ENCODE assay signal across 8 mouse cellular contexts in the genomic region with DNA sequence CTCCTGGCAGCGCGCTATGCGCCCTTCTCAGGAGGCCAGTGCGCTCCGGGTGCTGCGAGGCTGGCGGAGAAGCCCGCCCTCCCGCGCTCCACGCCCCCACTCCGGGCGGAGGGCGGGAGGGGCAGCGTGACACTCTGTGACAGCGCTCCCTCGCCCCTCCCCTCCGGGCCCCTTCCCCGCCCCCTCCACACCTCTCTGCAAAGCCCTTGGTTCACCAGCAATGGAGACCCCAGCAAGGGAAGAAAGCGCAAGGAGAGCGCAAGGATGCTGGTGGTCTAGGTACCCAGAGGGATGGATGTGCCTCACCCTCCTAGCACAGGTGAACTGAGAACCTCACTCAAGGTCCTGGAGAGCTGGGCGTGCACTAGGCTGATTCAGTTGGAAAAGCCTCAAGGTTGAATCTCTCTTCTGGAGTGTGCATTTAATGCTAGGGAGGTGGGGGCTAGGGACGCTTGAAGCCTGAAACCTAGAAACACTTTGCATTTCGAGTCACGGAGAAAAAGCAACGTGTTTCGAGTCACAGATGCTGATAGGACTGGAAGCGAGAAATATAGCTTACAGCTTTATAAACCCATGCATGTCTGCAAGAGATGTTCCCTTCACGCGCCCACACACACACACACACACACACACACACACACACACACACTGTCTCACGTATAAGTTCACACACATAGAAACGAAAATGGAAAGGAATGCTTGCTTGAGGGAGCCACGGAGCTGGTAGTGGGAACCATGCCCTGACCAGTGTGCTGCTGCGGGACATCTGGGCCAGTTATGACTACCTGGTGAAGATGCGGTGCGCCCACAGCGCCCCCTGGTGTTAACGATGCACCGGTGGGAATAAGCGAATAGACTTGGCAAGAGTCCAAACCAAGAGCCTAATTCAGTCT. TPM values are rescaled to one million over a fixed set of nuclear protein-coding genes. Genes with fewer than 3 reads are reported as not detected.
DNase-seq lines count a peak whose midpoint lies in the region; ATAC-seq and TF ChIP-seq lines count a peak whose summit lies in the region.

A gene (minus strand): TSS at position 106 of the 893 bp plus-strand sequence.

- WGBS in cerebellum, adult 2 months = 3% methylated on average over 40 of the region's 40 CpGs
- WGBS in hindbrain, embryonic 11.5 days = 5% methylated on average over 28 of the region's 40 CpGs
- WGBS in lung, postnatal 0 days = 4% methylated on average over 39 of the region's 40 CpGs

- peak within 1 kb of the TSS; percentile 60 for H3K4me3 ChIP-seq in cerebellum, adult 2 months (replicated peaks; ENCODE audit: insufficient read depth, low read depth, low read length)
- H3K4me3 ChIP-seq in hindbrain, embryonic 11.5 days (ENCODE audit: low read depth, low read length) = peak within 1 kb of the TSS; percentile 47
- H3K4me3 ChIP-seq in lung, postnatal 0 days (ENCODE audit: low read depth, low read length) = peak within 1 kb of the TSS; percentile 27; the same call in 1 of the 2 replicates

- H3K9me3 ChIP-seq in hindbrain, embryonic 11.5 days (ENCODE audit: control insufficient read depth, low read length) = no peaks in the 10 kb centered on the region
- H3K9me3 ChIP-seq in lung, postnatal 0 days (ENCODE audit: low read length) = no peaks in the 10 kb centered on the region

- TF ChIP-seq POLR2A in cerebellum, adult 2 months (IDR thresholded peaks at IDR 0.05; ENCODE audit: borderline replicate concordance, insufficient read depth, low read length) = no peak

- H3K4me2 ChIP-seq in hindbrain, embryonic 11.5 days (replicated peaks; ENCODE audit: low read depth, low read length) = peak within 1 kb of the TSS; percentile 86
- peak within 1 kb of the TSS; percentile 52 for H3K4me2 ChIP-seq in lung, postnatal 0 days (replicated peaks; ENCODE audit: low read depth, low read length)

- no peaks in the 10 kb centered on the region; the same call in 1 of the 2 replicates for H3K27me3 ChIP-seq in cerebellum, adult 2 months (ENCODE audit: control insufficient read depth, insufficient read depth, low read length)
- H3K27me3 ChIP-seq in hindbrain, embryonic 11.5 days (ENCODE audit: control insufficient read depth, insufficient read depth, low read length) = peaks cover 14% of the 10 kb centered on the region
- peaks cover 24% of the 10 kb centered on the region for H3K27me3 ChIP-seq in lung, postnatal 0 days (replicated peaks; ENCODE audit: insufficient read depth, low read length)

- no peak for TF ChIP-seq EP300 in lung, postnatal 0 days (IDR thresholded peaks at IDR 0.05)

- peak; percentile 12 for DNase-seq in MN1 (ENCODE audit: low spot score)
- DNase-seq in cerebellum, adult 2 months = peak; percentile 74 to 76
- DNase-seq in hindbrain, embryonic 11.5 days (ENCODE audit: low spot score) = peak; percentile 84
- DNase-seq in layer of hippocampus, adult 9-11 months = peak; percentile 61
- peak; percentile 81 for DNase-seq in lung, postnatal 0 days (ENCODE audit: low spot score)
- peak; percentile 83 for DNase-seq in retina, embryonic 14.5 days (ENCODE audit: low spot score)
- DNase-seq in thymus, postnatal 36 days = peak; percentile 70 to 72

- peak; percentile 72 for ATAC-seq in frontal cortex, adult (ENCODE audit: low TSS enrichment)
- ATAC-seq in hindbrain, embryonic 11.5 days (ENCODE audit: low FRiP score) = peak; percentile 77
- ATAC-seq in lung, postnatal 0 days = peak; percentile 54

- H3K4me1 ChIP-seq in cerebellum, adult 2 months (ENCODE audit: control insufficient read depth, insufficient read depth, low read length) = peaks cover 6% of the 10 kb centered on the region
- H3K4me1 ChIP-seq in hindbrain, embryonic 11.5 days (replicated peaks; ENCODE audit: control insufficient read depth, insufficient read depth, low read length) = peaks cover 11% of the 10 kb centered on the region
- peaks cover 4% of the 10 kb centered on the region; the same call in 1 of the 2 replicates for H3K4me1 ChIP-seq in lung, postnatal 0 days (ENCODE audit: insufficient read depth, low read depth, low read length)

- peak within 1 kb of the TSS; percentile 40; the same call in 1 of the 2 replicates for H3K9ac ChIP-seq in hindbrain, embryonic 11.5 days (ENCODE audit: low read depth, low read length)
- no peak within 1 kb of the TSS for H3K9ac ChIP-seq in lung, postnatal 0 days (replicated peaks; ENCODE audit: low read depth)

- no peak within 1 kb of the TSS for H3K27ac ChIP-seq in cerebellum, adult 2 months (ENCODE audit: insufficient read depth, low read length)
- H3K27ac ChIP-seq in hindbrain, embryonic 11.5 days (ENCODE audit: low read depth, low read length) = no peak within 1 kb of the TSS
- no peak within 1 kb of the TSS for H3K27ac ChIP-seq in lung, postnatal 0 days (ENCODE audit: low read length)

- TF ChIP-seq CTCF in cerebellum, adult 2 months (IDR thresholded peaks at IDR 0.05; ENCODE audit: borderline replicate concordance, insufficient read depth, low read depth, low read length) = peak; percentile 83
- TF ChIP-seq CTCF in lung, postnatal 0 days (IDR thresholded peaks at IDR 0.05) = peak; percentile 91

- no peaks in the 10 kb centered on the region for H3K36me3 ChIP-seq in hindbrain, embryonic 11.5 days (ENCODE audit: control insufficient read depth, insufficient read depth, low read length)
- H3K36me3 ChIP-seq in lung, postnatal 0 days (ENCODE audit: insufficient read depth, low read length) = no peaks in the 10 kb centered on the region

RNA-seq across cellular contexts. Expression of the gene that starts here (rescaled TPM):
- polyA plus RNA-seq in cerebellum, adult 2 months (2012; rRNA removed) = 7.3 and 8.2 TPM in 2 replicates
- 0.85 and 1.0 TPM in 2 replicates for polyA plus RNA-seq in hindbrain, embryonic 11.5 days (2014; fragmentation: Nextera tagmentation; extraction: Ambion mirVana)
- polyA plus RNA-seq in lung, postnatal 0 days (2015; fragmentation: Nextera tagmentation; extraction: Ambion mirVana) = 0.07 and 0.08 TPM in 2 replicates

Comparison
In these comparisons a context has a peak if more than half of its experiments do, and no peak if none do; other contexts are left out.
1. Peak in DNase-seq, ATAC-seq, H3K4me3 ChIP-seq and H3K4me2 ChIP-seq in lung, postnatal 0 days; RNA of the gene not detected or under 1 TPM.
2. DNase-seq: peak in every context shown above with its lines; median percentile 84 in hindbrain, embryonic 11.5 days; 83 in retina, embryonic 14.5 days; 81 in lung, postnatal 0 days; 75 in cerebellum, adult 2 months; 71 in thymus, postnatal 36 days; 61 in layer of hippocampus, adult 9-11 months; 12 in MN1.